Mouse (Mus musculus) macrophage (primary cell): Measurements from ENCODE around the gene 3100002H09Rik. TPM values are rescaled to one million over a fixed set of nuclear protein-coding genes. Genes with fewer than 3 reads are reported as not detected.

Experiments used
- H3K27ac ChIP-seq: fragments of 350-480 bp; formaldehyde crosslinking; 2 replicates; pipeline ENCODE4 v1.9.0; 2021
- H3K36me3 ChIP-seq: fragments of 350-480 bp; formaldehyde crosslinking; 2 replicates; pipeline ENCODE4 v1.9.0; 2021; ENCODE audit errors: inconsistent target
- H3K4me3 ChIP-seq: fragments of 350-480 bp; formaldehyde crosslinking; 2 replicates; pipeline ENCODE4 v1.9.0; 2021; ENCODE audit errors: inconsistent target
- H3K79me2 ChIP-seq: fragments of 350-480 bp; formaldehyde crosslinking; 2 replicates; pipeline ENCODE4 v1.9.0; 2021; ENCODE audit errors: inconsistent target
- WGBS: methylation state at CpG from one replicate; pipeline ENCODE4 v1.1.7; 2026; ENCODE audit warnings: inconsistent platforms; ENCODE audit not compliant: missing documents; 5-methylcytosine and 5-hydroxymethylcytosine counted together
- polyA plus RNA-seq: library from polyadenylated mRNA; stranded (reverse); fragments of 250-400 nt; gene quantifications from 3 replicates; pipeline ENCODE4 v1.2.4, GENCODE M21; 2018; ENCODE audit warnings: inconsistent platforms

3100002H09Rik gene
- polyA plus RNA-seq, 1 experiment from 2014 or later: 0.19 TPM

DNA sequence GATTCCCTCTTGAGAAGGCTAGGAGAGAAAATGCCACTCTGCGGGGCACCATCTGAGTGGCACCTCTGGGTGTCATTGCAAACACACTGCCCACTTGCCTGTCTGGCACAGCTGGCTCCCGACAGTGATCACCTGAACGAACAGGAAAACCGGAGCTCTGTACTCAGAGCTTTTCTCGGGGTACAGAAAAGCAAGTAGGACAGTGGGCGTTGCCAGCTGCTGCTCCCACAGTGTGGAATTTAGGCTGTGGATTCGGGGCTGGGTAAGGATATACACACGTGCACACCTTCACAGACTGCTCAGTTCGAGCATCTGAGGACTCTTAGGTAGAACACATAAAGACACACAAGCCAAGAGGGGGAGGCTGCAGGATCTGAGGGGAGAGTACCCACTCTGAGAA, 14.7 kb downstream of the 3100002H09Rik start:
- WGBS: 87% methylated on average over 9 of the region's 9 CpGs
- no peak overlapping the region for H3K4me3 ChIP-seq
- no peaks in the 10 kb centered on the region for H3K79me2 ChIP-seq
- H3K36me3 ChIP-seq: no peaks in the 10 kb centered on the region
- no peak overlapping the region for H3K27ac ChIP-seq

DNA sequence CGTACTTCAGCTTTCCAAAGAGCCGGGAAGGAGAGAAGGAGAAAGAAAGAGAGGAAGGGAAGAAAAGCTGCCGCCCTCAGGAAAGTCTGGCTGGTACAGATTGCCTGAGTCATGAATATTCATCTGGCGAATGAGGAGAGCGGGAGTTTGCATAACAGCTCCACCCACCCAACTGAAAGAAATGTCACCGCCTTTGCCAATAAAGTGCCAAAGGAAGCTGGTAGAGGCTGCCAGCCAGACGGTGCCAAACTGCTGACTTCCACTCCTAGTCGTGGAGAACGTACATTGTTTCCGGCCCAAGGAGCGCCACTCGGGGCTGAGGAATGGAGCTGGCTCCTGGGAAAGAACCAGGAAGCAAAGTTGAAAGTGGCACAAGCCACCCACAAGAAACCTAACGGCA, 15.7 kb downstream of the 3100002H09Rik start:
- WGBS: 12% methylated on average over 13 of the region's 13 CpGs
- H3K27ac ChIP-seq: no peak overlapping the region
- no peaks in the 10 kb centered on the region for H3K36me3 ChIP-seq
- no peaks in the 10 kb centered on the region for H3K79me2 ChIP-seq
- no peak overlapping the region for H3K4me3 ChIP-seq

DNA sequence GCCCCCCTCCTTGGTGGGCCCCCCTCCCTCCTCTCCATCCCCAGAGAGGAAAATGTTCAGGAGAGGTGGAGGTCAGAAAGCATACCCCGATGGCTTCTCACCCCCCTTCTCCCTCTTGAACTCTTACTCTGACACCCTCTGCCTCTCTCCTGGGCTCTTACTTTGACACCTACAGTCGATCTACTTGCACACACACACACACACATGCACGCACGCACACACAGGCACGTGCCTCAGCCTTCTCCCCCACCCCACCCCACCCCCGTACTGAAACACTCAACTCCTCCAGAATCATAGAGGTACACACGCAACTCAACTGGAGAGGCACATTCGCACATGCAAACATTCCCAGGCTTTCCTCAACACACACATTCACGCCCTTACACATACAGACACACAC, 16.9 kb downstream of the 3100002H09Rik start:
- Histone ChIP-seq H3K4me3 (no peak overlapping the region), H3K36me3 (no peaks in the 10 kb centered on the region), H3K79me2 (no peaks in the 10 kb centered on the region), H3K27ac (no peak overlapping the region)
- WGBS: 75% methylated on average over 9 of the region's 9 CpGs

DNA sequence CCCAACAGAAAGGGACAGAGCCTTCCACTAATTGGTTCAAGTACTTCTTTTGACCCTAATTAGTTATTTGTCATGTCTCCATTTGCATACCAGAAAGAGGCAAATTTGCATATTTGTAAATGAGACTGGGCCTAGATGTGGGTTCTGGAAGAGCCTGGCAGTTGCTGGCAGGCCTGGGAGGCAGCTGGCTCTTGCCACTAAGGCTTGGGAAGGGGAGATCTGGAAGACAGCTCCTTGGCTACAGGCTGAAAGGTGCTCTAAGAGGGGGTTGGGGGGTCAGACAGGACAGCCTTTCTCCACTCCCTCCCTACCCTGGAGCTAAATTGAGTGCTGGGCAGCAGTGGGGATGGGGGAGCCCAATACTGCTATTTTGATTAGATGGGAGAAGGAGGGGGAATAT, 17.4 kb downstream of the 3100002H09Rik start:
- Histone ChIP-seq H3K4me3 (no peak overlapping the region), H3K79me2 (no peaks in the 10 kb centered on the region), H3K36me3 (no peaks in the 10 kb centered on the region), H3K27ac (no peak overlapping the region)

DNA sequence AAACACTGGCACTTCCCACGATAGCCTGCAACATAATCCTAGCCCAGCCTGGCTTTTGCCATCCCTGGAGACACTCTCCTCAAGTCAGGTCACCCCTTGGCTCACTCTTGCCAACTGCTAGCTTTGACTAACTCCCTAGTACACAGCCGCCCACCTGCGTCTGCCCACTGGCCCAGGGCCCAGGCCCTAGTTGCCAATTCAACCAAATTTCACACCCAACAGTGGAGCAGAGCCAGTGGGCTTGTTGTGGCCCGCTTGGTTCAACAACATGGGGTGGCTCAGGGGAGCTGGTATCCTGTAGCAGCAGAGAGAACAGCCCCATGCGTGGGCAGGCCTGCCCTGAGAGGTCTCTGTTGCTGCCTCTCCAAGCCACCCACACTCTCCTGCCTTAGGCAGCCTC, 18.4 kb downstream of the 3100002H09Rik start:
- 96% methylated on average over 5 of the region's 5 CpGs for WGBS
- Histone ChIP-seq H3K79me2 (no peaks in the 10 kb centered on the region), H3K36me3 (no peaks in the 10 kb centered on the region), H3K27ac (no peak overlapping the region), H3K4me3 (no peak overlapping the region)

DNA sequence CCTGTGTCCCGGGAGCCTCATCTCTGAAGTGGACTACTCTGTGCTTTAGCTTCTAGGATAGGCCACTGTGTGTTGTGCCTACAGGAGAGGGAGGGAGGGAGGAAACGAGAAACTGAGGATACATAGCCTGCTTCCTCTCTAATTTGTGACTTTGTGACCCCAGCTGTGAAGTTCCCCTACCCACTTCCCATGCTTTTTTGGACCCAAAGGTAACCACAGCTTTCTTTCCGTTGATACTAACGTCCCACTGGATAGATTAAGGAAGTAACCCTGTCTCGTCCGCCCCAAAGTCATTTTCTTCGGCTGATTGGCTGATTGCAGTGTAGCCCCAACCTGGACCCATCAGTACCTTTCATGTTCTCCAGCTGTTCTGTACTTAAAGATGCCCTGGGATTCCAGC, 29.9 kb downstream of the 3100002H09Rik start:
- Histone ChIP-seq H3K79me2 (no peaks in the 10 kb centered on the region), H3K4me3 (no peak overlapping the region), H3K36me3 (no peaks in the 10 kb centered on the region), H3K27ac (no peak overlapping the region)
- 19% methylated on average over 7 of the region's 7 CpGs for WGBS

DNA sequence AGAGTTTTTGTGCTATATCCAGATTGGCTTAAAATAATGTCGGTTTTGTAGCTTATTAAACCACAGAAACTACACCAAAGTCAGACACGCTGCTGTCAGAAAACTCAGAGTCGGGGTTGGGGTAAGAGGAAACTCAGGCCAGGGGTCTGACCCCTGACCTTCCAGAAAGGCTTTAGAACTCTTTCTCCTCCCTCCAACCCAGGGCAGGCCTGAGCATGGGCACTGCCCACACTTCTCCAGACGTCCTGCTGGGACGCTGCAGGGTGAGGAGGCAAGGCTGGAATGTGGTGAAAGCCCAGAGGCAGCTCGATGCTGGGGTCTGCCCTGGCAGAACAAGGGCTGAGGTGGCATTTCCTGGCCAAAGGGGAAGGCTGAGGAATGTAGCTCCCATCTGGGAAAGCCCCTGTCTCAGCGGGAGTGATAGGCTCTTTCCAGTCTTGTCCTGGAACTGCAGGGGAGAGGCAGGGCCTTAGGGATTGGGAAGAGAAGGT, 34.6 kb downstream of the 3100002H09Rik start:
- WGBS: 15% methylated on average over 5 of the region's 7 CpGs
- Histone ChIP-seq H3K36me3 (no peaks in the 10 kb centered on the region), H3K27ac (no peak overlapping the region), H3K79me2 (no peaks in the 10 kb centered on the region), H3K4me3 (no peak overlapping the region)

DNA sequence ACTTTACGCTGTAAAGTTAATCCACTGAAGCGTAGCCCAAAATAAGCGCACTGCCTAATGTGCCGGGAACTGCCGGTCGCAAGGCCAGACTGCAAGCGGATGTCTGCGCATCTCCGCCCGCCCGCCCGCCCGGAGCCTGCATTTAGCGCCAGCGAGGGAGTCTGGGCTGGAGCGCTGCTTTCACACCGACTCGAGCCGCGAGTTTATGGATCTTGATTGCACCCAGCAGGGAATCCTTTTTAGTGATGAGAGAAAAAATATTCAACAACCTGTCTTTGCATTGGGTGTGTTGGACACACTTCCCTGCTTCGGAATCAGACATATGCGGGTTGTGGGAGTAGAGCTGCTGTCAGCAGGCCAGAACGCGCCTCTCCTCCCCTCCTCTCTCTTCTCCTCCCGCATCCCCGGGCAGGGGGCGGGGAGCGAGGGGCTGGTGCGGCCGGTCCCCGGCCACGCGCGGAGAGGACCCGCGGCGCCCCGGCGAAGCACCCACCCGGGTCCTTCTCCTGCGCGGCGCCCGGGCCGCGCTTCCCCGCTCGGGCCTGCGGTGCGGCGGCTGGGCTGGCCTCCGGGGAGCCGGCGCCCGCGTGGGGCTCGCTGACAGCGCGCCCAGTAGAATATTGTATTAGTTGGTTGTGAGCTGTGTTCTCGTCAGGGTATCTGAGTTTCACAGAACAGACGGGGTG, 35.2 kb downstream of the 3100002H09Rik start:
- no peak overlapping the region for H3K27ac ChIP-seq
- no peak overlapping the region for H3K4me3 ChIP-seq
- WGBS: 3% methylated on average over 59 of the region's 61 CpGs
- H3K36me3 ChIP-seq: no peaks in the 10 kb centered on the region
- no peaks in the 10 kb centered on the region for H3K79me2 ChIP-seq

DNA sequence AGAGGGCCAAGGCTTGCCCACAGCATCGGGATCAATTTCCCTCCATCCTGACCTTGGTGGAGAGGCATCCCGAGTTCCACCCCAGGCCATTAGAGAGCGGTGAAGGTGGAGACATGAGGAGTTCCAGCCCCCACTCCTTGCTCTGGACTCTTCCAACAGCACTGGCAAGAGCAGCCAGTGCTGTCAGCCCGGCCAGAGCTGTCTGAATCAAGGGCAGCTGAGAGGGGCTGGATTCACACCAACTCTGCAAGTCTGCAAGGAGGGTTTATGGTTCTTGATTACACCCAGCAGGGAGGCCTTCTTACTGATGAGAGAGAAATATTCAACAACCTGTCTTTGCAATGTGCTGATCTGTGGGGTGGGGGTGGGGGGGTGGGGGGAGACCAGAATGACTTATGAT, 37.0 kb downstream of the 3100002H09Rik start:
- Histone ChIP-seq H3K27ac (no peak overlapping the region), H3K36me3 (no peaks in the 10 kb centered on the region), H3K4me3 (no peak overlapping the region), H3K79me2 (no peaks in the 10 kb centered on the region)
- WGBS: 28% methylated on average over 4 of the region's 4 CpGs

DNA sequence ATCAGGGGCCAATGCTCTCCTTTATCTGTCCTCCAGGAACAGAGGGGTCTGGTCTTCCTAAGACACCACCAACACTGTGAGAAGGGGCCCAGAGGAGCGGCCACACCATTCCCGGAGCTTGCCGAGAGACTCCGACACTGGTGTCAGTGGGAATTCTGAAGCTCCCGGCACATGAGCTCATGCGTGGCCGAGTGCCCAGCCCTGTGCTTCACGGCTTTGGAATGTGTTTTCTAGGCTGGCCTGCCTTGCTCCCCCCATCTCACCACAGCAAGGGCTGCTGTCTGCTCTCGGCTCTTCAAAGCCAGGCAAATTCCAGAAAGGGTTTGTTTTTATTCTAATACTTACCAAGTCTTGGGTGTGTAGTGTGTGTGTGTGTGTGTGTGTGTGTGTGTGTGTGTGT, 39.6 kb downstream of the 3100002H09Rik start:
- H3K27ac ChIP-seq: no peak overlapping the region
- WGBS: 89% methylated on average over 9 of the region's 9 CpGs

DNA sequence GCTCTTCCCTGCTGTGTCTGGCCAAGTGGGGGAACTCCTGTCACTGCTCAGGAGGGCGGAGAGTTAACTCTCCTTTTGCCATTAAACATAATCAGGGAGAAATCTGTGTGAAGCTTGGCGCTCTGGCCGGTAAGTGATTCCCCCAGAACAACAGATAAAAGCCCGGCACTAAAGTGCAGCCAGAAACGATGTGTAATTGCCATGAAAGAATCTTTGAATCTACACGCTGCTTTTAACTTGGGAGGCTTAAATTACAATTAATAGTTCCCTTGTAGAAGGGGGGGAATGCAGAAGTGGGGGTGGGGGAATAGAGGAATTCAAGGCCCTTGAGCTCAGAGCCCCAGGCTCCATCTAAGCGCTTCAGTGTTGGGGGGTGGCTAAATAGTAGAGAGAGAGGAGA, 40.9 kb downstream of the 3100002H09Rik start:
- Histone ChIP-seq H3K27ac (no peak overlapping the region), H3K4me3 (no peak overlapping the region), H3K79me2 (no peaks in the 10 kb centered on the region), H3K36me3 (no peaks in the 10 kb centered on the region)
- WGBS: 40% methylated on average over 7 of the region's 7 CpGs

More for the DNA sequence above, 39.6 kb downstream of the 3100002H09Rik start:
- no peaks in the 10 kb centered on the region for H3K79me2 ChIP-seq
- no peak overlapping the region for H3K4me3 ChIP-seq
- no peaks in the 10 kb centered on the region for H3K36me3 ChIP-seq

DNA sequence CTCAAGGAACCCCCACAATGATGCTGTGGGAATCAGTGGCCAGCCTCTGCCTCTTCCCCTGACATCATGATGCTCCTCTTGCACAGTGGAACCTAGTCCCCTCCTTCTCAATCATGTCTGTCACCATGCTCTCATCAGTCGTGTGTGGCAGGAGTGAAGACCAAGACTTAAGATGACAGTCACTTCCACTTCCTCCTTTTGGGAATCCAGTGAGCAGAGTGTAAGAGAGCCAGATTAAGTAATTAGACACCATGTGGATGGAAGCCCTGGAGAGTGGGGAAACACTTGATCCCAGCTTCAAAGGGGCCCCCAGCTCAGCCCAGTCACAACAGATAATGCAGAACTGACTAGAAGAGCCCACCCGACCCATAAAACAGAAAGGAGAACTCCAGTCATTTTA, 47.2 kb downstream of the 3100002H09Rik start:
- 35% methylated on average over 2 of the region's 2 CpGs for WGBS
- Histone ChIP-seq H3K79me2 (no peaks in the 10 kb centered on the region), H3K4me3 (no peak overlapping the region), H3K36me3 (no peaks in the 10 kb centered on the region), H3K27ac (no peak overlapping the region)

DNA sequence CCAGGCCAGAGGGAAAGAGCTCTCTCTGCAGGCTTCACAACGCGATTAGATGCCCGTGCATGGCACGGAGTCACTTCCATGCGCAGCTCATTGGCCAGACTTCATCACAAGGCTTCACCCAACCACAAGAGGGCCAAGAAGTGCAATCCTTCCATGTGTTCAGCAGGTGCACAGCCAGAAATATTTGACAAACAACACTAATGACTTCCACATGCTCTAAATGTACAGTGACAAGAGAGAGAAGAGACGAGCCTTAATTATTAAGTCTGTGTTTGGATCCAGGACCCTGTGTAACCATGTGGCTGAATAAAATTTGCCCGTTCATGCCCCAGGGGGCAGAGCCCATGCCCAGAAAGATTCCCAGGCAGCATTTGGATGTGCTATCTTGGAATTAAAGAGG, 47.9 kb downstream of the 3100002H09Rik start:
- Histone ChIP-seq H3K36me3 (no peaks in the 10 kb centered on the region), H3K79me2 (no peaks in the 10 kb centered on the region), H3K4me3 (no peak overlapping the region), H3K27ac (no peak overlapping the region)
- 64% methylated on average over 7 of the region's 7 CpGs for WGBS
